In the genomic region with DNA sequence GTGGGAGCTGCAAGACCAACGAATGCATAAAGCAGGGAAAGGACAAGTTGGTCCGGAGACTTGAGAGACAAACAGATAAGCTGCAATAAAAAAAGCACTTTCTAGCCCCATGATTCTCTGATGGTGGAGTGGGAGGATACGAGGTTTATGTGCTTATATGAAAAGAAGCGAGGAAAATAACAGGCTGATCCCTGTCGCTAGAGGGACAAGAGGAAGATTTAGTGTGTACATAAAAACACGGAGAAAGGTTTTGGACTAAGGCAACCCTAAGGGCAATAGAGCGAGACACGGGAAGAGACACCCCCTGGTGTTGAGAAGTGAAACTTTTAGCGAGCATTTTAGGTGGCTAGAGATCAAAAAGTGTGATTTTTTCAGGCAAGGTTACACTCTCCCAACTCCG, we compare ENCODE assay signal across 9 mouse cellular contexts. TPM values are rescaled to one million over a fixed set of nuclear protein-coding genes. Genes with fewer than 3 reads are reported as not detected.
DNase-seq lines count a peak whose midpoint lies in the region; ATAC-seq and TF ChIP-seq lines count a peak whose summit lies in the region.
"Had no signal": no experiment of that assay in that cellular context is flagged by ENCODE, and none has a peak within 500 bp of the region (broad histone marks: within the 10 kb centered on the region; RNA-seq: fewer than 3 reads in every experiment).

No protein-coding gene starts in this region.

- H3K4me2 ChIP-seq in forebrain, embryonic 14.5 days (ENCODE audit: low read length) = peak overlapping the region; percentile 58
- H3K4me2 ChIP-seq in kidney, embryonic 15.5 days = peak overlapping the region; percentile 84
- peak overlapping the region; percentile 95 for H3K4me2 ChIP-seq in stomach, postnatal 0 days (replicated peaks; ENCODE audit: low read depth)

- H3K9ac ChIP-seq in heart, adult 2 months (ENCODE audit: low read depth, low read length) = peak overlapping the region; percentile 84
- peak overlapping the region; percentile 83 for H3K9ac ChIP-seq in forebrain, embryonic 14.5 days (ENCODE audit: low read length)
- peak overlapping the region; percentile 96 for H3K9ac ChIP-seq in kidney, embryonic 15.5 days
- peak overlapping the region; percentile 89 for H3K9ac ChIP-seq in stomach, postnatal 0 days (ENCODE audit: low read length)

- peak overlapping the region; percentile 99 for H3K4me3 ChIP-seq in heart, adult 2 months
- H3K4me3 ChIP-seq in forebrain, embryonic 14.5 days (ENCODE audit: low read depth, low read length) = peak overlapping the region; percentile 65
- peak overlapping the region; percentile 80 for H3K4me3 ChIP-seq in kidney, embryonic 15.5 days (replicated peaks)
- peak overlapping the region; percentile 54 for H3K4me3 ChIP-seq in macrophage (ENCODE audit: inconsistent target)
- H3K4me3 ChIP-seq in stomach, postnatal 0 days (ENCODE audit: low read depth, low read length) = peak overlapping the region; percentile 83

- H3K4me1 ChIP-seq in heart, adult 2 months (ENCODE audit: control insufficient read depth, insufficient read depth, low read length) = peaks cover 1% of the 10 kb centered on the region
- H3K4me1 ChIP-seq in forebrain, embryonic 14.5 days (ENCODE audit: control insufficient read depth, insufficient read depth, low read length) = peaks cover 13% of the 10 kb centered on the region; the same call in 1 of the 2 replicates
- H3K4me1 ChIP-seq in kidney, embryonic 15.5 days = peaks cover 43% of the 10 kb centered on the region
- peaks cover 5% of the 10 kb centered on the region; the same call in 1 of the 2 replicates for H3K4me1 ChIP-seq in stomach, postnatal 0 days (replicated peaks; ENCODE audit: control insufficient read depth, insufficient read depth)

- peak; percentile 79 for TF ChIP-seq CTCF in heart, adult 2 months (IDR thresholded peaks at IDR 0.05)
- TF ChIP-seq CTCF in stomach, postnatal 0 days (IDR thresholded peaks at IDR 0.05; ENCODE audit: low read depth) = peak; percentile 83

- H3K9me3 ChIP-seq in forebrain, embryonic 14.5 days (replicated peaks; ENCODE audit: control insufficient read depth, low read length) = no peaks in the 10 kb centered on the region
- H3K9me3 ChIP-seq in kidney, embryonic 15.5 days (replicated peaks) = no peaks in the 10 kb centered on the region
- no peaks in the 10 kb centered on the region for H3K9me3 ChIP-seq in stomach, postnatal 0 days (ENCODE audit: control insufficient read depth, low read length)

- peak in 1 of 2 experiments; percentile 49 for DNase-seq in heart, adult 2 months
- no peak for DNase-seq in heart, adult 11 months
- DNase-seq in T-cell, adult 2 months (ENCODE audit: low spot score) = peak; percentile 58
- peak; percentile 69 for DNase-seq in forebrain, embryonic 14.5 days (ENCODE audit: low spot score)
- DNase-seq in stomach, postnatal 0 days (ENCODE audit: low spot score) = peak; percentile 23
- DNase-seq in right cerebral cortex, postnatal 14 days = no peak

- no peak for TF ChIP-seq POLR2A in heart, adult 2 months (IDR thresholded peaks at IDR 0.05; ENCODE audit: insufficient read depth, low read depth, low read length)

- peak overlapping the region; percentile 89 for H3K27ac ChIP-seq in heart, adult 2 months
- H3K27ac ChIP-seq in forebrain, embryonic 14.5 days (ENCODE audit: low read depth, low read length) = peak overlapping the region; percentile 49; the same call in 1 of the 2 replicates
- H3K27ac ChIP-seq in kidney, embryonic 15.5 days = peak overlapping the region; percentile 95
- peak overlapping the region; percentile 28; the same call in 1 of the 2 replicates for H3K27ac ChIP-seq in macrophage
- peak overlapping the region; percentile 89 for H3K27ac ChIP-seq in stomach, postnatal 0 days (replicated peaks)

- TF ChIP-seq EP300 in heart, adult 2 months (IDR thresholded peaks at IDR 0.05; ENCODE audit: insufficient read depth, low read depth, low read length) = no peak
- TF ChIP-seq EP300 in stomach, postnatal 0 days (optimal IDR thresholded peaks at IDR 0.05) = no peak

- WGBS in heart, adult 2 months = under 1% methylated on average over 10 of the region's 10 CpGs
- under 1% methylated on average over 10 of the region's 10 CpGs for WGBS in forebrain, embryonic 14.5 days
- 1% methylated on average over 10 of the region's 10 CpGs for WGBS in kidney, embryonic 15.5 days
- WGBS in macrophage (ENCODE audit: missing documents) = under 1% methylated on average over 10 of the region's 10 CpGs
- 0% methylated on average over 10 of the region's 10 CpGs for WGBS in stomach, postnatal 0 days

- peaks cover 2% of the 10 kb centered on the region; the same call in 1 of the 2 replicates for H3K27me3 ChIP-seq in heart, adult 2 months (ENCODE audit: control insufficient read depth, insufficient read depth, low read length)
- 0 out of 2 replicates have a peak, but pooled peaks cover 10% of the 10 kb centered on the region for H3K27me3 ChIP-seq in forebrain, embryonic 14.5 days (replicated peaks; ENCODE audit: control insufficient read depth, insufficient read depth, low read length)
- H3K27me3 ChIP-seq in kidney, embryonic 15.5 days = no peaks in the 10 kb centered on the region
- no peaks in the 10 kb centered on the region for H3K27me3 ChIP-seq in stomach, postnatal 0 days (ENCODE audit: control insufficient read depth, insufficient read depth, low read length)

- no peaks in the 10 kb centered on the region for H3K36me3 ChIP-seq in heart, adult 2 months (ENCODE audit: control insufficient read depth, insufficient read depth, low read length)
- 0 out of 2 replicates have a peak, but pooled peaks cover 6% of the 10 kb centered on the region for H3K36me3 ChIP-seq in forebrain, embryonic 14.5 days (ENCODE audit: control insufficient read depth, insufficient read depth, low read length)
- H3K36me3 ChIP-seq in kidney, embryonic 15.5 days = peaks cover 14% of the 10 kb centered on the region
- no peaks in the 10 kb centered on the region for H3K36me3 ChIP-seq in macrophage (ENCODE audit: inconsistent target)
- no peaks in the 10 kb centered on the region for H3K36me3 ChIP-seq in stomach, postnatal 0 days (ENCODE audit: control insufficient read depth, insufficient read depth, low read length)

- H3K79me2 ChIP-seq in heart, adult 2 months (replicated peaks; ENCODE audit: control insufficient read depth, insufficient read depth, low read length) = no peaks in the 10 kb centered on the region
- no peaks in the 10 kb centered on the region for H3K79me2 ChIP-seq in macrophage (ENCODE audit: inconsistent target)

- intact Hi-C loops in heart, adult 2 months (cut with DNase I) = loop anchor here (1.0 to 5.0 kb wide), 2 partner anchors 24 to 51 kb away; a partner anchor contains a TSS

- 0 out of 2 replicates have a peak, but pooled peaks have one; percentile 9 for ATAC-seq in forebrain, embryonic 14.5 days
- 0 out of 2 replicates have a peak, but pooled peaks have one; percentile 2 for ATAC-seq in kidney, embryonic 15.5 days (replicated peaks; ENCODE audit: low FRiP score)
- peak; percentile 24; the same call in 1 of the 2 replicates for ATAC-seq in stomach, postnatal 0 days (ENCODE audit: low FRiP score, low TSS enrichment)

RNA-seq across cellular contexts. Expression of a gene that starts 0.7 kb away (rescaled TPM):
- total RNA-seq in heart, adult 2 months (2021) = 1 to 10 TPM; 4.6 to 4.8 TPM
- polyA plus RNA-seq in heart, adult 2 months (2012; rRNA removed) = 7.8 and 13.4 TPM in 2 replicates
- 3.4 and 4.0 TPM in 2 replicates for polyA plus RNA-seq in forebrain, embryonic 14.5 days (2014; fragmentation: Nextera tagmentation; extraction: Ambion mirVana)
- 45.9 and 50.4 TPM in 2 replicates for polyA plus RNA-seq in kidney, embryonic 15.5 days (2015; fragmentation: Nextera tagmentation; extraction: Ambion mirVana)
- total RNA-seq in macrophage (2018; cell fraction: chromatin; rRNA removed) = 1 to 10 TPM in 2 of 26 experiments, under 1 TPM in 11, not detected in 13; 0.26 to 2.5 (median 0.47) TPM
- total RNA-seq in macrophage (2018; cell fraction: cytosol; rRNA removed) = under 1 TPM; 0.07 to 0.74 (median 0.29) TPM
- 1 to 10 TPM in 5 of 26 experiments, under 1 TPM in 19, not detected in 2; 0.12 to 1.7 (median 0.38) TPM for total RNA-seq in macrophage (2018; cell fraction: nucleus; rRNA removed)
- 0.33 to 0.94 TPM (median 0.66 TPM) in 3 replicates for polyA plus RNA-seq in macrophage (2018)
- polyA plus RNA-seq in stomach, postnatal 0 days (2015; fragmentation: Nextera tagmentation; extraction: Ambion mirVana) = 18.9 and 26.4 TPM in 2 replicates

RNA-seq across cellular contexts. Expression of a gene that starts 23.6 kb away (rescaled TPM):
- 1 to 10 TPM; 3.5 to 3.8 TPM for total RNA-seq in heart, adult 2 months (2021)
- polyA plus RNA-seq in heart, adult 2 months (2012; rRNA removed) = 3.2 and 4.1 TPM in 2 replicates
- polyA plus RNA-seq in forebrain, embryonic 14.5 days (2014; fragmentation: Nextera tagmentation; extraction: Ambion mirVana) = 24.9 and 27.3 TPM in 2 replicates
- 50.7 and 53.2 TPM in 2 replicates for polyA plus RNA-seq in kidney, embryonic 15.5 days (2015; fragmentation: Nextera tagmentation; extraction: Ambion mirVana)
- 10 to 100 TPM in 13 of 26 experiments, 1 to 10 TPM in 10, under 1 TPM in 2, not detected in 1; 0.64 to 35.4 (median 10.6) TPM for total RNA-seq in macrophage (2018; cell fraction: chromatin; rRNA removed)
- 10 to 100 TPM in 10 of 26 experiments, 1 to 10 TPM in 16; 5.1 to 16.9 (median 9.3) TPM for total RNA-seq in macrophage (2018; cell fraction: cytosol; rRNA removed)
- total RNA-seq in macrophage (2018; cell fraction: nucleus; rRNA removed) = 10 to 100 TPM in 5 of 26 experiments, 1 to 10 TPM in 21; 2.8 to 25.0 (median 5.8) TPM
- 12.0 to 20.7 TPM (median 13.2 TPM) in 3 replicates for polyA plus RNA-seq in macrophage (2018)
- 23.7 and 24.1 TPM in 2 replicates for polyA plus RNA-seq in stomach, postnatal 0 days (2015; fragmentation: Nextera tagmentation; extraction: Ambion mirVana)

RNA-seq across cellular contexts. Expression of a gene that starts 27.7 kb away (rescaled TPM):
- total RNA-seq in heart, adult 2 months (2021) = 1 to 10 TPM; 5.9 to 6.4 TPM
- 2.4 and 4.4 TPM in 2 replicates for polyA plus RNA-seq in heart, adult 2 months (2012; rRNA removed)
- 6.3 and 8.7 TPM in 2 replicates for polyA plus RNA-seq in forebrain, embryonic 14.5 days (2014; fragmentation: Nextera tagmentation; extraction: Ambion mirVana)
- polyA plus RNA-seq in kidney, embryonic 15.5 days (2015; fragmentation: Nextera tagmentation; extraction: Ambion mirVana) = 10.2 and 11.3 TPM in 2 replicates
- 1 to 10 TPM in 22 of 26 experiments, under 1 TPM in 3, not detected in 1; 0.29 to 7.5 (median 3.6) TPM for total RNA-seq in macrophage (2018; cell fraction: chromatin; rRNA removed)
- total RNA-seq in macrophage (2018; cell fraction: cytosol; rRNA removed) = 1 to 10 TPM in 24 of 26 experiments, under 1 TPM in 2; 0.72 to 5.2 (median 3.5) TPM
- 1 to 10 TPM in 25 of 26 experiments, under 1 TPM in 1; 0.63 to 8.5 (median 4.4) TPM for total RNA-seq in macrophage (2018; cell fraction: nucleus; rRNA removed)
- 3.5 to 3.9 TPM (median 3.7 TPM) in 3 replicates for polyA plus RNA-seq in macrophage (2018)
- polyA plus RNA-seq in stomach, postnatal 0 days (2015; fragmentation: Nextera tagmentation; extraction: Ambion mirVana) = 2.4 and 3.0 TPM in 2 replicates

RNA-seq across cellular contexts. Expression of a gene that starts 39.8 kb away (rescaled TPM):
- 100 to 1,000 TPM; 164 to 187 TPM for total RNA-seq in heart, adult 2 months (2021)
- polyA plus RNA-seq in heart, adult 2 months (2012; rRNA removed) = 180 and 209 TPM in 2 replicates
- 506 and 542 TPM in 2 replicates for polyA plus RNA-seq in forebrain, embryonic 14.5 days (2014; fragmentation: Nextera tagmentation; extraction: Ambion mirVana)
- polyA plus RNA-seq in kidney, embryonic 15.5 days (2015; fragmentation: Nextera tagmentation; extraction: Ambion mirVana) = 422 and 424 TPM in 2 replicates
- total RNA-seq in macrophage (2018; cell fraction: chromatin; rRNA removed) = 10 to 100 TPM in 12 of 26 experiments, 1 to 10 TPM in 14; 3.2 to 33.4 (median 9.8) TPM
- 100 to 1,000 TPM in 23 of 26 experiments, 10 to 100 TPM in 3; 81.5 to 193 (median 130) TPM for total RNA-seq in macrophage (2018; cell fraction: cytosol; rRNA removed)
- total RNA-seq in macrophage (2018; cell fraction: nucleus; rRNA removed) = 10 to 100 TPM; 15.1 to 99.8 (median 40.0) TPM
- polyA plus RNA-seq in macrophage (2018) = 32.9 to 235 TPM (median 122 TPM) in 3 replicates
- 279 and 291 TPM in 2 replicates for polyA plus RNA-seq in stomach, postnatal 0 days (2015; fragmentation: Nextera tagmentation; extraction: Ambion mirVana)

RNA-seq across cellular contexts. Expression of a gene that starts 43.2 kb away (rescaled TPM):
- not detected for total RNA-seq in heart, adult 2 months (2021)
- not detected in 2 replicates for polyA plus RNA-seq in heart, adult 2 months (2012; rRNA removed)
- not detected in 2 replicates for polyA plus RNA-seq in forebrain, embryonic 14.5 days (2014; fragmentation: Nextera tagmentation; extraction: Ambion mirVana)
- not detected in 2 replicates for polyA plus RNA-seq in kidney, embryonic 15.5 days (2015; fragmentation: Nextera tagmentation; extraction: Ambion mirVana)
- not detected for total RNA-seq in macrophage (2018; cell fraction: chromatin; rRNA removed)
- total RNA-seq in macrophage (2018; cell fraction: cytosol; rRNA removed) = not detected
- not detected for total RNA-seq in macrophage (2018; cell fraction: nucleus; rRNA removed)
- polyA plus RNA-seq in macrophage (2018) = not detected in 3 replicates
- polyA plus RNA-seq in stomach, postnatal 0 days (2015; fragmentation: Nextera tagmentation; extraction: Ambion mirVana) = 0.02 TPM in 1 of 2 replicates, not detected in the other
- total RNA-seq: adrenal gland, postnatal 36 days had no signal

Comparison
In these comparisons a context has a peak if more than half of its experiments do, and no peak if none do; other contexts are left out.
1. DNase-seq: peak in T-cell, adult 2 months (single experiment), forebrain, embryonic 14.5 days (single experiment) and stomach, postnatal 0 days (single experiment); none in heart, adult 11 months (single experiment) and right cerebral cortex, postnatal 14 days (single experiment).
2. H3K27ac ChIP-seq: peak in every context shown above with its lines; median percentile 95 in kidney, embryonic 15.5 days; 89 in heart, adult 2 months; 89 in stomach, postnatal 0 days; 49 in forebrain, embryonic 14.5 days; 28 in macrophage.
3. Peak in every context shown above with its lines, with median percentiles within 50 percentile points of each other: H3K4me3 ChIP-seq, H3K9ac ChIP-seq, ATAC-seq and H3K4me2 ChIP-seq.